Mouse (Mus musculus): ENCODE data around the gene Col23a1. TPM values are rescaled to one million over a fixed set of nuclear protein-coding genes. Genes with fewer than 3 reads are reported as not detected.

Gene Col23a1
- polyA plus RNA-seq (2016; fragmentation: Nextera tagmentation; extraction: Ambion mirVana) = 6.1 TPM in 2 replicates

DNA sequence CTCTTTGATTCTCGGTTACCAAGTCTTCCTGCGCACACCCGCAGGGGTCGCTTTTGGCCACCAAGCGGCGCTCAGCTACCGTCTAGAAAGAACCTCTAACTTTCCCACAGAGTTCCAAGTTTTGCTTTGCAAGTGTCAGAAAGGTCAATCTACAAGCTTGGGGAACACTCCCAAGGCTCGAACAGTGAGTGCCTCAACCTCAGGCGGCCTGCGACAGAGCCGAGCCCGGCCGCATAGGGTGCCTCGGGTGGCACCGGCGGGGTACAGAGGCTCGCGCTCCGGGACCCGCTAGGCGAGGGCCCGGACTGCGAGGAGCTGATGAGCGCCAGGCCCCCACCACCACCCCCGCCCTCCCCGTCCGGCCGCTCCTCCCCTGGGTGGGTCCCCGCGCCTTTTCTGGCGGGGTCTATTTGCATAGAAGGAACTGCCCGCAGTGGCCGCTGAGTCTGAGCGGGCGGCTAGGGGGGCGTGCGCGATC, at the start of gene Col23a1:
TSS of gene Col23a1 (plus strand) at position 357 of the 478 bp plus-strand sequence.
- Histone ChIP-seq H3K36me3 (replicated peaks) (peaks cover 3% of the 10 kb centered on the region; the same call in 1 of the 2 replicates), H3K4me3 (peak within 1 kb of the TSS; percentile 67), H3K4me1 (peaks cover 17% of the 10 kb centered on the region), H3K27ac (peak within 1 kb of the TSS; percentile 81), H3K27me3 (ENCODE audit: poor library complexity, severe bottlenecking) (peaks cover 18% of the 10 kb centered on the region), H3K9me3 (no peaks in the 10 kb centered on the region)
- under 1% methylated on average over 38 of the region's 38 CpGs for WGBS
- peak; percentile 82 for DNase-seq (ENCODE audit: extremely low spot score, low spot score)

GRCm38 (mm10) chr11:51242897-51243296, 46.8 kb upstream of the Col23a1 start:
- Histone ChIP-seq H3K27ac (no peak overlapping the region), H3K4me1 (no peaks in the 10 kb centered on the region), H3K4me3 (no peak overlapping the region), H3K36me3 (replicated peaks) (no peaks in the 10 kb centered on the region), H3K27me3 (ENCODE audit: poor library complexity, severe bottlenecking) (no peaks in the 10 kb centered on the region), H3K9me3 (no peaks in the 10 kb centered on the region)
- 84% methylated on average over 2 of the region's 2 CpGs for WGBS
- no peak for DNase-seq (ENCODE audit: extremely low spot score, low spot score)

DNA sequence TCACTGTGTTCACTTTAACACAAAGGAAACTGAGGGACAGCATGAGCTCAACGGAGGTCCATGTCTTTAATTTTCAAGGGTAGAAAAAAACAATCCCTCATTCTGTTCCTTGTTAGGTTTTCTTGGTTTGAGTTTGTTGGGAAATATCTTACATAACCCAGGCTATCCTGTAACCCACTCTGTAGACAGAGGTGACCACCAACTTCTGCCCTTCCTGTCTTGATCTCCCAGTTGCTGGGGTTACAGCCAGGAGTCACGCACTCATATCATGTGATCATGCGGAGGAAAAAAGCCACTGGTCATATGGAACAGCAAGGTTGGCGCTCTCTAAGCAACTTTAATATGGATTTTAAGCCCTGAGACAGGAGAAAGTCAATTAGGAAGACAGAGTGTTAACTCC, 32.7 kb upstream of the Col23a1 start:
- DNase-seq (ENCODE audit: extremely low spot score, low spot score) = no peak
- no peak overlapping the region for H3K27ac ChIP-seq
- no peaks in the 10 kb centered on the region for H3K36me3 ChIP-seq (replicated peaks)
- WGBS = 85% methylated on average over 4 of the region's 4 CpGs
- peaks cover under 1% of the 10 kb centered on the region; the same call in 1 of the 2 replicates for H3K4me1 ChIP-seq
- no peaks in the 10 kb centered on the region for H3K27me3 ChIP-seq (ENCODE audit: poor library complexity, severe bottlenecking)
- no peak overlapping the region for H3K4me3 ChIP-seq
- no peaks in the 10 kb centered on the region for H3K9me3 ChIP-seq

DNA sequence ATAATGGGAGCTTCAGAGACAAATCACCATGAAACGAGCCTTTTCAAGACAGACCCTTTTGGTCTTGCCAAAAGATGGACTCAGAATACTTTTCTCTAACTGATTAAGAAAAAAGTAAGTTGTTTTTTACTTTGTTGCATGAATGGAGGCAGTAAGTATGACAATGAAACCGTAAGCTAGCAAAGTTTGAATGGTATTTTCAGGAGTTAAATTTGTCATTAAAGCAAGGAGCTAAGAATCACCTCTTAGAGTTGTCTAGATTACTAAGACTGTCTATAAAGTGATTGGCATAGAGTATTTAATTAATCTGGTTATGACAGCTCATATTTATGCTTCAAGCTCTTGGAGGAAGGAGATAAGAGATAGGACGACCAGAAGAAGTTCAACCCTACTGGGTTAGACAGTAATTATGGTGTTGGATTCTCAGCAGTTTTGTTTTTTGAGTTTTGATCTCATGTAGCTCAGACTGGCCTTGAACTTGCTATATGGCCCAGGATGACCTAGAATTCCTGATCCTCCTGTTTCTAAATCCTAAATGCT, 28.0 kb upstream of the Col23a1 start, which contains the start of gene Clk4:
TSS of gene Clk4 (plus strand) at position 51 of the 540 bp plus-strand sequence.
- Histone ChIP-seq H3K36me3 (replicated peaks) (peaks cover 4% of the 10 kb centered on the region), H3K4me1 (peaks cover 33% of the 10 kb centered on the region), H3K27me3 (ENCODE audit: poor library complexity, severe bottlenecking) (no peaks in the 10 kb centered on the region), H3K27ac (peak within 1 kb of the TSS; percentile 99), H3K9me3 (no peaks in the 10 kb centered on the region), H3K4me3 (peak within 1 kb of the TSS; percentile 80)
- WGBS = 87% methylated on average over 3 of the region's 3 CpGs
- DNase-seq (ENCODE audit: extremely low spot score, low spot score) = no peak

GRCm38 (mm10) chr11:51262342-51263285, 27.1 kb upstream of the Col23a1 start, which contains the start of gene BC049762:
TSS of gene BC049762 (minus strand) at chr11:51263046.
- 10% methylated on average over 57 of the region's 57 CpGs for WGBS
- Histone ChIP-seq H3K4me3 (peak within 1 kb of the TSS; percentile 80), H3K4me1 (peaks cover 33% of the 10 kb centered on the region), H3K36me3 (replicated peaks) (peaks cover 13% of the 10 kb centered on the region), H3K27ac (peak within 1 kb of the TSS; percentile 99), H3K27me3 (ENCODE audit: poor library complexity, severe bottlenecking) (no peaks in the 10 kb centered on the region), H3K9me3 (no peaks in the 10 kb centered on the region)
- DNase-seq (ENCODE audit: extremely low spot score, low spot score) = peak; percentile 98

DNA sequence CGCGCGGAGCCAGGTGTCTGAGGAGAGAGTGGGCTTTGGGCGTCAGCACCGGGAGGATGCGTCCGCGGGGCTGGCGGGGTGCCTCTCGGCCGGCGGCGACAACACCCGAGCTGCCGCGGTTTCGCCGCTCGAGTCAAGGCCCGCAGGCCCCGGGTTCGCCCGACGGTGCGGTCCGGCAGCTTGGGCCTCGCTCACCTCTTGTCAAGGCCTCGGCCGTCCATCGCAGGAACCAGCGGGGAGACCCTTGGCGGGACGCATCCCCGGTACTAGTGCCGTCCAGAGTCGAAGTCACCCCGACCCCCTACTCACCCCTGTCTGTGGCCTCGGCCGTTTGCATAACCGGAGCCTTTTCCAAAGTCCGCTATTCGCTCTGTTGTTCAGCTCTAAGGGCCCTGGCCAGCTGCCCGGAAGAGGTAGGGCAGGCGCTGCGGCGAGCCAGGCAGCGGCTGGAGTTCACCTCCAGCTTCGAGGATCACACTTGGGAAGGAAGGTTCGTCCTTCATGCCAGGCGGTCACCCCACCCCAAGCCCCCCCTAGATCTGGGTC, 26.4 kb upstream of the Col23a1 start:
- Histone ChIP-seq H3K36me3 (replicated peaks) (peaks cover 20% of the 10 kb centered on the region), H3K27ac (peak overlapping the region; percentile 99), H3K27me3 (ENCODE audit: poor library complexity, severe bottlenecking) (no peaks in the 10 kb centered on the region), H3K4me1 (peaks cover 33% of the 10 kb centered on the region), H3K4me3 (peak overlapping the region; percentile 80), H3K9me3 (no peaks in the 10 kb centered on the region)
- DNase-seq (ENCODE audit: extremely low spot score, low spot score) = no peak
- WGBS = under 1% methylated on average over 50 of the region's 50 CpGs

DNA sequence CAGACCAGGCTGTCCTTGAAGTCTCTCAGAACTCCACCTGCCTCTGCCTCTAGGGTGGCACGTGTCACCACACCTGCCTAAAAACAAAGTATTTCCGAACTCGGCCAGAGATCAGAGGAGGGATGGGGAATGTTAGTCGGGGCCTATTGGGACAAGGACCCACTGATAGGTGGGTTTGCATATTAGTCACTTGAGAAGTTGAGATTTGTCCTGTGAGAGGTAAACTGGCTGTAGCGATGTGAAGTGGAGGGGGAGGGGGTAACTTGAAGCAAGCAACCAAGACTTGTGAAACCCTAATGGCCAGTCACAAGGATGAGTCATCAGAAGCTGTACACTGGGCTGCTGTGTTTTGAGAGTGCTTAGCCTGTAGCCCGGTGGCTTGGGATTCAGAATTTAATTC, 25.4 kb upstream of the Col23a1 start:
- peaks cover 33% of the 10 kb centered on the region for H3K4me1 ChIP-seq
- H3K4me3 ChIP-seq = peak overlapping the region; percentile 80
- peaks cover 30% of the 10 kb centered on the region for H3K36me3 ChIP-seq (replicated peaks)
- 42% methylated on average over 6 of the region's 6 CpGs for WGBS
- H3K27ac ChIP-seq = peak overlapping the region; percentile 99
- H3K27me3 ChIP-seq (ENCODE audit: poor library complexity, severe bottlenecking) = no peaks in the 10 kb centered on the region
- H3K9me3 ChIP-seq = no peaks in the 10 kb centered on the region
- DNase-seq (ENCODE audit: extremely low spot score, low spot score) = peak; percentile 15

DNA sequence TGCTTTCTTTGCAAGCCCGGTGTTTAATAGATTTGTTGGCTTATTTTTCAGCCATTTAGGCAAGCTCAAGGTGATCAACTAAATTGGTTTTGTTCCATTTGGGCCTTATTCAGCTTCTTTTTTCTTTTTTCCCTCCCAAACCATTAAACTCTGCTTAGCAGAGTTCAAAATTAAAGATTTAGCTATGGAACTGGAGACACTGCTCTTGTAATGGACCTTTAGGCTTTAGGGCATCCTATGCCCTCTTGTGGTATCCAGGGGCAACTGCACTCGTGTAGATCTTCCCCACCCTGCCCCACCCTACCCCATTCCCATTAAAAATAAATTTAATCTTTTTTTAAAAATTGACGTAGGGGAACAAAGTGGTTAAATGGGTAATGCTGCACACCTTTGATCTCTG, 24.4 kb upstream of the Col23a1 start:
- Histone ChIP-seq H3K27me3 (ENCODE audit: poor library complexity, severe bottlenecking) (no peaks in the 10 kb centered on the region), H3K36me3 (replicated peaks) (peaks cover 39% of the 10 kb centered on the region), H3K9me3 (no peaks in the 10 kb centered on the region), H3K4me3 (peak overlapping the region; percentile 80), H3K4me1 (peaks cover 33% of the 10 kb centered on the region), H3K27ac (no peak overlapping the region)
- WGBS = 58% methylated on average over 3 of the region's 3 CpGs
- DNase-seq (ENCODE audit: extremely low spot score, low spot score) = no peak

GRCm38 (mm10) chr11:51274418-51274817, 15.3 kb upstream of the Col23a1 start:
- peaks cover 95% of the 10 kb centered on the region for H3K36me3 ChIP-seq (replicated peaks)

GRCm38 (mm10) chr11:51290066-51290955, 591 bp downstream of the Col23a1 start:
- 1% methylated on average over 74 of the region's 74 CpGs for WGBS
- Histone ChIP-seq H3K36me3 (replicated peaks) (no peaks in the 10 kb centered on the region), H3K9me3 (peaks cover 1% of the 10 kb centered on the region; the same call in 1 of the 2 replicates), H3K4me3 (peak overlapping the region; percentile 67), H3K27ac (peak overlapping the region; percentile 81), H3K4me1 (peaks cover 17% of the 10 kb centered on the region), H3K27me3 (ENCODE audit: poor library complexity, severe bottlenecking) (peaks cover 18% of the 10 kb centered on the region)
- peak; percentile 63 for DNase-seq (ENCODE audit: extremely low spot score, low spot score)

More at GRCm38 (mm10) chr11:51274418-51274817, 15.3 kb upstream of the Col23a1 start:
- Histone ChIP-seq H3K9me3 (no peaks in the 10 kb centered on the region), H3K27me3 (ENCODE audit: poor library complexity, severe bottlenecking) (no peaks in the 10 kb centered on the region), H3K4me3 (no peak overlapping the region), H3K4me1 (no peaks in the 10 kb centered on the region), H3K27ac (no peak overlapping the region)
- WGBS = 92% methylated on average over 1 of the region's 1 CpGs
- DNase-seq (ENCODE audit: extremely low spot score, low spot score) = no peak

- H3K9me3 ChIP-seq = peaks cover 7% of the 10 kb centered on the region; the same call in 1 of the 2 replicates
- no peak overlapping the region for H3K4me3 ChIP-seq
- no peak overlapping the region for H3K27ac ChIP-seq
- WGBS = 88% methylated on average over 2 of the region's 2 CpGs
- H3K4me1 ChIP-seq = peaks cover 16% of the 10 kb centered on the region
- no peak for DNase-seq (ENCODE audit: extremely low spot score, low spot score)
- H3K36me3 ChIP-seq (replicated peaks) = no peaks in the 10 kb centered on the region
- peaks cover 18% of the 10 kb centered on the region for H3K27me3 ChIP-seq (ENCODE audit: poor library complexity, severe bottlenecking)
Observed at GRCm38 (mm10) chr11:51293956-51294530, 4.3 kb downstream of the Col23a1 start.
